Mouse (Mus musculus) neural tube, embryonic 15.5 days (tissue): ENCODE results near the gene Aco1. TPM values are rescaled to one million over a fixed set of nuclear protein-coding genes. Genes with fewer than 3 reads are reported as not detected.

Source experiments
- ATAC-seq: fragments of 200-750 bp; cut with Nextera tagmentation; 2 replicates; pipeline ENCODE4 v1.8.0; 2017; ENCODE audit warnings: mild to moderate bottlenecking, moderate TSS enrichment, moderate library complexity; ENCODE audit not compliant: low FRiP score
- H3K27ac ChIP-seq: fragments of 300-500 bp; sonication (generic); replicated peaks from 2 replicates; pipeline ENCODE4 v1.5.1; 2015; ENCODE audit warnings: mild to moderate bottlenecking, inconsistent platforms
- H3K27me3 ChIP-seq: fragments of 300-500 bp; sonication (generic); replicated peaks from 2 replicates; pipeline ENCODE4 v1.6.1; 2015; ENCODE audit warnings: inconsistent platforms
- H3K36me3 ChIP-seq: fragments of 300-500 bp; sonication (generic); 2 replicates; pipeline ENCODE4 v1.6.1; 2015; ENCODE audit warnings: inconsistent platforms
- H3K4me1 ChIP-seq: fragments of 300-500 bp; sonication (generic); 2 replicates; pipeline ENCODE4 v1.6.1; 2015; ENCODE audit warnings: inconsistent platforms
- H3K4me2 ChIP-seq: fragments of 300-500 bp; sonication (generic); 2 replicates; pipeline ENCODE4 v1.6.1; 2015; ENCODE audit warnings: inconsistent platforms, mild to moderate bottlenecking, moderate library complexity
- H3K4me3 ChIP-seq: fragments of 300-500 bp; sonication (generic); replicated peaks from 2 replicates; pipeline ENCODE4 v1.5.1; 2015; ENCODE audit warnings: mild to moderate bottlenecking, inconsistent platforms
- H3K9ac ChIP-seq: fragments of 300-500 bp; sonication (generic); replicated peaks from 2 replicates; pipeline ENCODE4 v1.6.1; 2015; ENCODE audit warnings: mild to moderate bottlenecking, inconsistent platforms
- H3K9me3 ChIP-seq: fragments of 300-500 bp; sonication (generic); replicated peaks from 2 replicates; pipeline ENCODE4 v1.6.1; 2016; ENCODE audit warnings: inconsistent platforms
- WGBS: fragments of 180-500 bp; shearing (Covaris S2); methylation state at CpG from one replicate; pipeline ENCODE4 v1.1.7; 2015; ENCODE audit warnings: mixed read lengths; 5-methylcytosine and 5-hydroxymethylcytosine counted together
- polyA plus RNA-seq: library from polyadenylated mRNA; unstranded; fragments of >200 nt; fragmentation: Nextera tagmentation; extraction: Ambion mirVana; gene quantifications from 2 replicates; pipeline ENCODE4 v1.2.1, GENCODE M21; 2015

The Aco1 gene
- polyA plus RNA-seq, 1 experiment from 2014 or later = 40.8 TPM

DNA sequence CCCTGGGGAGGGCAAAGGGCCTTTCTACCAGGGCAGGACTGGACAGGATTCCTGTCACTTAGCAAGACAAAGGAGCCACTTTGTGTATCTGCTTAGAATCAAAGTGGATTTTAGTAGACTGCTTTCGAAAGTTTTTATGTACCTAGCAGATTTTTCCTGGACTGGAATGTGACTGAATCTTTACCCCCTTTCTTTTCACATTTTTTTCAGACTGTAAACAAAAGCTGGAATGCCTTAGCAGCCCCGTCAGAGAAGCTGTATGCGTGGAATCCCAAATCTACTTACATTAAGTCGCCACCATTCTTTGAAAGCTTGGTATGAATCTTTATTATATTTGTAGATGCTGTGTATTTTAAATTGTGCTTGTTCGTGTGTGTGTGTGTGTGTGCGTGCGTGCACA, 45.1 kb downstream of the Aco1 start:
- Histone ChIP-seq H3K4me3 (no peak overlapping the region), H3K36me3 (peaks cover 91% of the 10 kb centered on the region), H3K27me3 (no peaks in the 10 kb centered on the region), H3K9me3 (no peaks in the 10 kb centered on the region), H3K4me1 (no peaks in the 10 kb centered on the region), H3K27ac (no peak overlapping the region), H3K4me2 (no peak overlapping the region), H3K9ac (no peak overlapping the region)
- WGBS = 93% methylated on average over 7 of the region's 7 CpGs
- ATAC-seq = no peak

DNA sequence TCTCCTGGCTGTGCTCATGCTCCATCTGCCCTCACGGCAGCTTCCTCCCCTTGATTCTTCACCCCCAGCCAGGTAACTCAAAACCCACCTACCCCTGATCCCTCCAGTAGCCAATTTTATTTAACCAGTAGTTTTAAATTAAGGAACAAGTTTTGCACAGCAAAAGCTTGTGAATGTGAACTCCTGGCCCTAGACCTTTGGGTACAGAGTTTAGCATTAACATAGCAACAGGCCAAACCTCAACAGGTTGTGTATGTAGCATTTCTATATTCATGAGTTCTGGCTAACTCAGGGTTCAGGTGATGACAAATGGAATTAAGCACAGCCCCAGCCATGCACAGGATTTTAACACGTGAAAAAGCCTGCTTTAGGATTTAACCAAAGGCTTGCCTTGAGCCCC, 49.4 kb downstream of the Aco1 start:
- Histone ChIP-seq H3K9ac (no peak overlapping the region), H3K9me3 (no peaks in the 10 kb centered on the region), H3K4me2 (no peak overlapping the region), H3K36me3 (peaks cover 87% of the 10 kb centered on the region), H3K4me3 (no peak overlapping the region), H3K4me1 (no peaks in the 10 kb centered on the region), H3K27ac (no peak overlapping the region), H3K27me3 (no peaks in the 10 kb centered on the region)
- WGBS = 90% methylated on average over 2 of the region's 2 CpGs
- ATAC-seq = no peak

DNA sequence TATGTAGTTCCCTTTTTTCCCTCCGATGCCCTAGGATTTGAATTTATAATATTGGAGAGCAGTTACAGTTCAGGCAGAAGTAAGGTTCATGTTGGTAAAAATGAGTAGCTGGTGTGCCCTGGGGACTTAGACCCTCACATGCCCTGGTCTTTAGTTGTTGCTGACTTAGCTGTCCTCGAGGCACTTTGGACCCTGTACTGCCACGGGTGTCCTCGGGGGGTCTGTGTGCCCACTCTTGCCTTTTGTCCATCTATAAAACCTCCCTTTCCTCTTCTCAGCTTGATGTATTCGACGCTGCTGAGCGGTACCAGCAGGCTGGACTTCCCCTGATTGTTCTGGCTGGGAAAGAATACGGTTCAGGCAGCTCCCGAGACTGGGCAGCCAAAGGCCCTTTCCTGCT, 50.6 kb downstream of the Aco1 start:
- WGBS = 80% methylated on average over 9 of the region's 9 CpGs

DNA sequence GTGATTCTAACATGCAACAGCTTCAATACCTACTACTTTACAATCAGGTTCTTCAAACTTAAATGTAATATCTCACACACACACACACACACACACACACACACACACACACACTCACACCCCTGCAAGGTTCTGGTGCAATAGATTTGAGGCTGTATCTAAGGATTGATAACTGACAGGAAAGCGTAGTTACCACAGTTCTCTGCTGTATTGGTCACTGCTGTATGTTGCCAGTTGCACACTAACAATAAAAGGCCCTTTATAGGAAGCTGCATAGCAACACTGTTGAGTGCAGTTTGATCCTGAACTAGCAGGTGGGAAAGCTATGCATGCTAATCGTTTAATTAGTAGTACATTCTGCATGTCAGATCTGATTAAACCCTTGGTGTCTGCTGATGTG, 52.5 kb downstream of the Aco1 start:
- Histone ChIP-seq H3K4me3 (no peak overlapping the region), H3K4me1 (no peaks in the 10 kb centered on the region), H3K27me3 (no peaks in the 10 kb centered on the region), H3K36me3 (peaks cover 81% of the 10 kb centered on the region), H3K4me2 (no peak overlapping the region), H3K9ac (no peak overlapping the region), H3K27ac (no peak overlapping the region), H3K9me3 (no peaks in the 10 kb centered on the region)
- no peak for ATAC-seq
- 89% methylated on average over 2 of the region's 2 CpGs for WGBS

More for the DNA sequence above, 50.6 kb downstream of the Aco1 start:
- Histone ChIP-seq H3K9me3 (no peaks in the 10 kb centered on the region), H3K27me3 (no peaks in the 10 kb centered on the region), H3K27ac (no peak overlapping the region), H3K4me2 (no peak overlapping the region), H3K9ac (no peak overlapping the region), H3K4me3 (no peak overlapping the region), H3K36me3 (peaks cover 87% of the 10 kb centered on the region), H3K4me1 (no peaks in the 10 kb centered on the region)
- no peak for ATAC-seq

DNA sequence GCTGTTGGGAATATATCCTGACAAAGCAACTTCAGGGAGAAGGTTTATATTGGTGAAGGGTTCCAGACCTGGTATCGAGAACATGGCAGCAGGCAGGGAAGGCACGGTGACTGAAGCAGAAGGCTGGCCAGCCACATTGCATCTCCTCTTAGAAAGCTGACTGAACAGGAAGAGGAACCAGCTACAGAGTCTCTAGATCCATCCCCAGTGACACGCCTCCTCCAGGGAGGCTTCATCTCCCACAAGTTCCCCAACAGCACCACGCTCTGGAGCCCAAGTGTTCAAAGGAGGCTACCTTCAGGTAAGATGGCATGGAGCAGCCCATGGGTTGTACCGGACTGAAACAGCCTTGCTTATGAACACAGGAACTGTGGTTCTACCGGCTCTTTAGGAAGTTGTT, 59.3 kb downstream of the Aco1 start:
- Histone ChIP-seq H3K27ac (no peak overlapping the region), H3K4me1 (no peaks in the 10 kb centered on the region), H3K4me3 (no peak overlapping the region), H3K27me3 (no peaks in the 10 kb centered on the region), H3K4me2 (no peak overlapping the region), H3K9me3 (no peaks in the 10 kb centered on the region), H3K36me3 (peaks cover 32% of the 10 kb centered on the region), H3K9ac (no peak overlapping the region)
- ATAC-seq = no peak
- 93% methylated on average over 6 of the region's 6 CpGs for WGBS

DNA sequence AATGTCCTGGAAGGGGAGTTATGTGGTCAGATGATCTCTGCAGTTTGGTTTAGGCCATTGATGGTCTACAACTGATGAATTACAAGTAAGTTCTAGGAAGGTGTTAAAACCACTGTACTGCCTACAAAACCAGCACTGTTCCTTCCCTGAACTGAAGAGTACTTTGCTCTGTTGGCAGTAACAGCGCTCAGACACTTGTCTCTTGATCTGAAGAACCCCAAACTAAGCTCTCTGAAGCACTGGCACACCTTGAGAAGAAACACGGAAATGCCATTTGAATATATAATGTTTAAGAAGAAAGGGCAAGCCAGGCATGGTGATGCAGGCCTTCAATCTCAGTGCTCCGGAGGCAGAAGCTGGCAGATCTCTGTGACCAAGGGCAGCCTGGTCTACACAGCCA, 61.5 kb downstream of the Aco1 start:
- Histone ChIP-seq H3K4me1 (no peaks in the 10 kb centered on the region), H3K9ac (no peak overlapping the region), H3K27ac (no peak overlapping the region), H3K4me3 (no peak overlapping the region), H3K27me3 (no peaks in the 10 kb centered on the region), H3K9me3 (no peaks in the 10 kb centered on the region), H3K4me2 (no peak overlapping the region), H3K36me3 (peaks cover 13% of the 10 kb centered on the region; the same call in 1 of the 2 replicates)
- no peak for ATAC-seq
- WGBS = 97% methylated on average over 3 of the region's 3 CpGs

DNA sequence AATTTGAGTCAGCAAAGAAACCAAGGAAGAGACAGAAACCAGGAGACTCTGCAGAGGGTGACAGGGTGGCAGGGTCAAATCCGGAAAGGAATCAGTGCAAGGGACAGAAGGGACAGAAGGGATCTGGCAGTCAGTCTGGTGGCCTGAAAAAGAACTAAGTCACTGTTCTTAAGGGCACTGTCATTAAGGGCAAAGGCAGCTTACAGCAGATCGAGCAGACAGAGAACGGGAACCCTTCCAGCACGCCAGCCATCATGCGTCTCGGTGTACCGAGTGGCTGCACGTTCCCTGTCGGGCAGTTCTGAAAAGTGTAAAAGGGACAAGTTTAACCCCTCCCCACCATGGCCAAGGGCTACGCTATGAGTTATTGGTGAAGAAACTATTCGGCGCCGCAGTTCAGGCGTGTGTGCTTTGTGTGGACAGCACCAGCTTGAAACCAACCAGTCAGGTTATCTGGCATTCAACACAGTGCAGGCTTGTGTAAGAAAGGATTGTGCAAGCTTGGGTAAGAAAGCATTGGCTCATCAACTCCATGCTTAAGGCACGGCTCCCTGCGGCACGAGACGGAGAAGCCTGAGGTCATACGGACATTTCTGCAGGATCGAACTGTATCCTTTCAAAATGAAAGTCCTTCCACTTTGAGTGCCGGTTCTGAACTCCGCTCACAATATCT, 62.5 kb downstream of the Aco1 start:
- Histone ChIP-seq H3K4me1 (no peaks in the 10 kb centered on the region), H3K27me3 (no peaks in the 10 kb centered on the region), H3K9me3 (no peaks in the 10 kb centered on the region), H3K9ac (no peak overlapping the region), H3K36me3 (0 out of 2 replicates have a peak, but pooled peaks cover 7% of the 10 kb centered on the region), H3K27ac (no peak overlapping the region), H3K4me2 (no peak overlapping the region), H3K4me3 (no peak overlapping the region)
- ATAC-seq = no peak
- WGBS = 94% methylated on average over 22 of the region's 22 CpGs

DNA sequence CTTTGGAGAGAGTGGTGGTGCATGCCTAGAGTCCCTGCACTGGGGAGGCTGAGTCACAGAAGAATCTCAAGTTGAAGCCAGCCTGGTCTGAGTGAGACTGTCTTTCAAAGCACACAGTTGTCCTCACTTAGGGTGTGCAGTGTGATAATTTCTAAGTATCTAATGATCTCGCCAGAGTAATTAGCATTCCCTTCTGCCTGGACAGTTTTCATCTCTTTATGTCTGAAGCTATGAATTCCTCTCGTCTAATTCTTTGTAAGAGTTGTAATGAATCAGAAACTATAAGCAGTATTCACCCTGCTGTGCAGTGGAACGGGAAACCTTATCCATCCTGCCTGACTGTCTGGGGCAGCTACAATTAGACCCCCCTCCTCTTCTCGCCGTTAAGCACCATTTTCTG, 64.8 kb downstream of the Aco1 start:
- no peaks in the 10 kb centered on the region for H3K4me1 ChIP-seq
- H3K36me3 ChIP-seq = 0 out of 2 replicates have a peak, but pooled peaks cover 3% of the 10 kb centered on the region
- WGBS = 66% methylated on average over 5 of the region's 5 CpGs
- H3K4me2 ChIP-seq = no peak overlapping the region
- no peak overlapping the region for H3K4me3 ChIP-seq
- H3K27me3 ChIP-seq = no peaks in the 10 kb centered on the region
- H3K9ac ChIP-seq = no peak overlapping the region
- no peaks in the 10 kb centered on the region for H3K9me3 ChIP-seq
- no peak overlapping the region for H3K27ac ChIP-seq
- ATAC-seq = no peak

DNA sequence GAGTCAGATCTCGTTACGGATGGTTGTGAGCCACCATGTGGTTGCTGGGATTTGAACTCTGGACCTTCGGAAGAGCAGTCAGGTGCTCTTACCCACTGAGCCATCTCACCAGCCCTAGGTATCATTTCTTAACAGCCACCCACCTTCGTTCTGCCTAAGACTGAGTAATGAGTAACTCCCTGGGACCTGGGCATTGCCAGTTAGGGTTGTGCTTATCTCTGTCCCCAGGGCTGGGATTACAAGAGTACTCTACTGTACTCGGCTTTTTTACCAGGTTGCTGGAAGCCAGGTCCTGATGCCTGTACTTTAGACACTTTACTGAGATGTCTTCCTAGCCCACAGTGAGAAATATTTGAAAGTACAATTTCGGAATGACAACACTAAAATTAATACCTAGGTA, 69.3 kb downstream of the Aco1 start:
- H3K9ac ChIP-seq = no peak overlapping the region

DNA sequence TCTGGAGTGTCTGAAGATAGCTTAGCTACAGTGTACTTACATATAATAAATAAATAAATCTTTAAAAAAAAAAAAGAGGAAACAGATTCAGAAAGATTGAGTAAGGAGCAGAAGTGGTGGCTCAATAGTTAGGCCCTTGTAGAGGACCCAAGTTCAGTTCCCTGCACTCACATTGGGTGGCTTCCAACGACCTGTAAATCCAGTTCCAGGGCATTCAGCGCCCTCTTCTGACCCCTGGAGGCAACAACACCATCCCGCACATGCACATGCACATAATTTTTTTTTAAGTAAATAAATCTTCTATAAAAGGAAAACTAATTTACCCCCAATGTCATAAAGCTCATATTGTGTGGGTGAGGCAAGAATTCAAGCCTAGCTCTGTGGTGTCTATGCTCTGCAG, 75.0 kb downstream of the Aco1 start:
- no peaks in the 10 kb centered on the region for H3K36me3 ChIP-seq
- H3K4me1 ChIP-seq = peaks cover 4% of the 10 kb centered on the region
- no peak overlapping the region for H3K27ac ChIP-seq
- WGBS = 54% methylated on average over 3 of the region's 3 CpGs
- no peak overlapping the region for H3K4me3 ChIP-seq
- no peak for ATAC-seq
- no peaks in the 10 kb centered on the region for H3K27me3 ChIP-seq
- H3K9me3 ChIP-seq = no peaks in the 10 kb centered on the region
- H3K9ac ChIP-seq = no peak overlapping the region
- no peak overlapping the region for H3K4me2 ChIP-seq

More for the DNA sequence above, 69.3 kb downstream of the Aco1 start:
- Histone ChIP-seq H3K36me3 (no peaks in the 10 kb centered on the region), H3K9me3 (no peaks in the 10 kb centered on the region), H3K4me3 (no peak overlapping the region), H3K27me3 (no peaks in the 10 kb centered on the region), H3K27ac (no peak overlapping the region), H3K4me2 (no peak overlapping the region), H3K4me1 (no peaks in the 10 kb centered on the region)
- no peak for ATAC-seq
- WGBS = 98% methylated on average over 4 of the region's 6 CpGs

DNA sequence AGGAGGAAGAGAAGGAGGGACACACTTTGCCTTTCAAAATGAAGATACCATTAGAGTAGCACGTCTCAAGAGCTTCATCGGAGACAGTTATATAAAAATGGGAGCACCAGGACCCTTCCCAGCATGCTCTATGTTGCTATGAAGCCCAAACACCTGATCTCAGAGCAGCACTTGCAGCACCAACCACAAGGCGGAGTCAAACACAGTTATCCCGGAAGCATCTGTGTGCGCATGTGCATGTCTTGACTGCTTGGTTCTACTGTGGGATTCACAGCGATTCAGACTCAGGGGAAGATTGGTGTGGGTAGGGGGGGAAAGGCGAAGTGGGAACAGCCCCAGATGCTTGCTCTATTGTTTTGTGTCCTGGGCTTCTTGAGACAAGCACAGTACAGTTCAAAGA, 75.5 kb downstream of the Aco1 start:
- ATAC-seq = no peak
- Histone ChIP-seq H3K9ac (no peak overlapping the region), H3K36me3 (no peaks in the 10 kb centered on the region), H3K9me3 (no peaks in the 10 kb centered on the region), H3K4me3 (no peak overlapping the region), H3K4me2 (no peak overlapping the region), H3K27ac (no peak overlapping the region), H3K4me1 (peaks cover 4% of the 10 kb centered on the region), H3K27me3 (no peaks in the 10 kb centered on the region)
- WGBS = 75% methylated on average over 7 of the region's 7 CpGs

DNA sequence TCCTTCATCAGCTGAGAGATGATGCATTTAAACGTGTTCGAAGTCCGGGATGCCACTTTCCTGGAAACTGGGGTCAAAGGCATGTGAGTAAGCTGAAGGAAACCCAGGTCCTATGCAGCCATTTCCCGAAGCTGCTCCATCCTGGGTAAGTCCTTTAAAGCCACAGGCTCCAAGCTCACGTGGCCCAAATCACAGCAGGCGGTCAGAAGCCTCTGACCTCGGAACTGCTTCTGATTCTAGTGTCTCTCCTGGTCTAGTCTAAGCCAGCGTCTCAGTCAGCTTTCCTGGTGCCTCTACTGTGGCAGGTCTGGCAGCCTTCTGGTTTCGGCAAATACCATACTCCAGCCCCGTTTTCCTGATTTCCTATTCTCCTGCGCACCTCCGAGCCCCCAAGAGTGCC, 77.6 kb downstream of the Aco1 start:
- Histone ChIP-seq H3K9ac (no peak overlapping the region; the same call in 1 of the 2 replicates), H3K4me1 (peaks cover 4% of the 10 kb centered on the region), H3K27me3 (no peaks in the 10 kb centered on the region), H3K4me3 (no peak overlapping the region), H3K27ac (no peak overlapping the region), H3K36me3 (no peaks in the 10 kb centered on the region), H3K4me2 (peak overlapping the region; percentile 32), H3K9me3 (no peaks in the 10 kb centered on the region)
- no peak for ATAC-seq
- 22% methylated on average over 12 of the region's 12 CpGs for WGBS
